Mouse (Mus musculus) embryonic facial prominence, embryonic 11.5 days (tissue): Measurements from ENCODE around the gene Cela1. TPM values are rescaled to one million over a fixed set of nuclear protein-coding genes. Genes with fewer than 3 reads are reported as not detected.

ENCODE experiments used
- ATAC-seq: fragments of 200-750 bp; cut with Nextera tagmentation; replicated peaks from 2 replicates; pipeline ENCODE4 v1.8.0; 2017; ENCODE audit warnings: low read depth; ENCODE audit not compliant: insufficient number of reproducible peaks, low FRiP score, low TSS enrichment
- DNase-seq: peaks from one replicate; pipeline ENCODE4 v3.0.0-alpha.2; 2015; ENCODE audit warnings: low spot score
- H3K27ac ChIP-seq: fragments of 300-500 bp; sonication (generic); replicated peaks from 2 replicates; pipeline ENCODE4 v1.5.1; 2014; ENCODE audit warnings: mild to moderate bottlenecking, low read depth, low read length, control low read depth
- H3K27me3 ChIP-seq: fragments of 300-500 bp; sonication (generic); 2 replicates; pipeline ENCODE4 v1.6.1; 2014; ENCODE audit warnings: mild to moderate bottlenecking, low read length, moderate library complexity, mixed read lengths; ENCODE audit not compliant: control insufficient read depth, insufficient read depth
- H3K36me3 ChIP-seq: fragments of 300-500 bp; sonication (generic); replicated peaks from 2 replicates; pipeline ENCODE4 v1.6.1; 2014; ENCODE audit warnings: low read depth, mild to moderate bottlenecking, low read length, moderate library complexity, mixed read lengths; ENCODE audit not compliant: control insufficient read depth, insufficient read depth
- H3K4me1 ChIP-seq: fragments of 300-500 bp; sonication (generic); 2 replicates; pipeline ENCODE4 v1.6.1; 2014; ENCODE audit warnings: low read length, mixed read lengths; ENCODE audit not compliant: control insufficient read depth, insufficient read depth
- H3K4me2 ChIP-seq: fragments of 300-500 bp; sonication (generic); 2 replicates; pipeline ENCODE4 v1.6.1; 2014; ENCODE audit warnings: low read depth, mild to moderate bottlenecking, control low read depth, low read length, moderate library complexity
- H3K4me3 ChIP-seq: fragments of 300-500 bp; sonication (generic); 2 replicates; pipeline ENCODE4 v1.5.1; 2014; ENCODE audit warnings: low read depth, low read length, control low read depth
- H3K9ac ChIP-seq: fragments of 300-500 bp; sonication (generic); replicated peaks from 2 replicates; pipeline ENCODE4 v1.6.1; 2014; ENCODE audit warnings: mild to moderate bottlenecking, control low read depth, low read length
- H3K9me3 ChIP-seq: fragments of 300-500 bp; sonication (generic); replicated peaks from 2 replicates; pipeline ENCODE4 v1.6.1; 2016; ENCODE audit warnings: mild to moderate bottlenecking, low read length, inconsistent platforms, mixed read lengths; ENCODE audit not compliant: control insufficient read depth
- WGBS: fragments of 180-500 bp; shearing (Covaris S2); extraction: QIAGEN DNeasy Blood & Tissue Kit; methylation state at CpG from one replicate; pipeline ENCODE4 v1.1.7; 2014; 5-methylcytosine and 5-hydroxymethylcytosine counted together
- polyA plus RNA-seq: library from polyadenylated mRNA; unstranded; fragments of >200 nt; fragmentation: Nextera tagmentation; extraction: Ambion mirVana; gene quantifications from 2 replicates; pipeline ENCODE4 v1.2.1, GENCODE M21; 2014

Cela1 gene
- polyA plus RNA-seq, 1 experiment from 2014 or later, result 1.00 TPM

DNA sequence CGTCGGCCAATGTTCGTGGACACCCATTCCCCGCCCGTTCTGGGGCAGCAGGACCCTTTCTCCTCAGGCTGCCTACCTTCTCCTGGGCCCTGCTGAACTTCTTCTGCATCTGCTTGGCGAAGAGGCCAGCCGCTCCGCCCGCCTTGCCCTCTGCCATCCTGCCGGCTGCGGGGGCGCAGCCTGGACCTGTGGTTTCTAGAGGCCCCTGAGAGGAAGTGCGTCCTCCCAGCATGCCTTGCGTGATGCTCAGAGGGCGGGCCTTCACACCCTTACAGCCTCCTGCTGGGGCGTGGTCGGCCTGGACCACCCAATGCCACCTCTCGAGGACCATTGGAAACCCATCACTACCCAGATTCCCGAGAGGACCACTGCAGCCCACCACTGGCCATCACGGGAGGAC is 18.4 kb downstream of the Cela1 start, which contains the start of gene Bin2:
Bin2 (minus strand) TSS at position 217 of the 400 bp plus-strand sequence.
- H3K9ac ChIP-seq, result no peak within 1 kb of the TSS
- H3K4me1 ChIP-seq, result no peaks in the 10 kb centered on the region; the same call in 1 of the 2 replicates
- WGBS, result 89% methylated on average over 20 of the region's 20 CpGs
- H3K36me3 ChIP-seq, result no peaks in the 10 kb centered on the region
- ATAC-seq, result no peak
- H3K9me3 ChIP-seq, result no peaks in the 10 kb centered on the region
- no peak within 1 kb of the TSS for H3K27ac ChIP-seq
- H3K4me2 ChIP-seq, result no peak within 1 kb of the TSS
- H3K4me3 ChIP-seq, result no peak within 1 kb of the TSS
- H3K27me3 ChIP-seq, result no peaks in the 10 kb centered on the region
- no peak for DNase-seq

DNA sequence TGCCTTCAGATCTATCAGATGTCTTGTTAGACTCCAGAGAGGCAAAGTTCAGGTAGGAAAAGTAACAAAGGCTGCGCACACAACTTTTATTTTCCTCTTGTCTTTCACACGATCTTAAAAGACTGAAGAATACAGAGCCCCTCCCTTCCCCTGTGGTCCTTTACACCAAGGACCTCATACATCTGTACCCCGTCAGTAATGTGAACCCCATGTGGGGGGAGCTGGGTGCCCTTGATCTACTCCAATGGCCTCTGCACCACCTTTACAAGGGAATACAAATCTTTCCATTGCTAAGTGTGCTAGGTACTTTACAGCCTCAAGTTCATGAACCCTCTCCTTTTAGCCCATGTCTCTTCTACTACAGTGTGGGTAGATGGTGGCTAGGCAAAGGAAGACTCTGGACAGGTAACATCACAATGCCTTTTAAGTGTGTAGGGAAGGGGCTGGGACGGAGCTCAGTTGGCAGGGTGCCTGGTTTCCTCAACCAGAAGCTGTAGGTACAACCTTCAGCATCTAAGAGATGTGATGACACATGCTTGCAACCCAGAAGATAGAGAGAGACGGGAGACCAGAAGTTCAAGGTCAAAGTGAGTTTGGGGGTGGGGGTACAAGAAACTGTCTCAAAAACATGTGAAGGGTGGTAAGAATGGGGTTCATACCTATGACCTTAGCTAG is 19.7 kb downstream of the Cela1 start:
- DNase-seq, result no peak
- ATAC-seq, result no peak
- 91% methylated on average over 5 of the region's 5 CpGs for WGBS
- Histone ChIP-seq H3K4me3 (no peak overlapping the region), H3K9ac (no peak overlapping the region), H3K36me3 (no peaks in the 10 kb centered on the region), H3K9me3 (no peaks in the 10 kb centered on the region), H3K4me2 (no peak overlapping the region), H3K27ac (no peak overlapping the region), H3K27me3 (no peaks in the 10 kb centered on the region), H3K4me1 (no peaks in the 10 kb centered on the region; the same call in 1 of the 2 replicates)

DNA sequence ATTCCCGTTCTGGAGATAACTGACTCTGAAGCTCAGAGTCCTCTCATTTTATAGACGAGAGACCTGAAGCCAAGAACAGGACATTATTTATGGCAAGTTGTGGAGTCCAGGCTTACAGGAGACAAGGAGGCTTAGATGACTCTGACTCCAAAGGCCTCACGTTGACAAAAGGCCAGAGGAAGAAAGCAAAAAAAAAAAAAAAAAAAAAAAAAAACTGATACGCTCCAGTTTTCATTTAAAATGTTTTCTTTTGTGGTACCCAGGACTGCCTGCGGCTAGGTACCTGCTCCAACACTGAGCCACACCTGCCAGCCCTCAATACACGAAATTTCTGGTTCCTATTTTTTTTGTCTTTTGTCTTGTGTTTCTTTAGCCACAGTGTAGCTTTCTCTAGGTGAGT is 20.3 kb downstream of the Cela1 start:
- H3K36me3 ChIP-seq, result no peaks in the 10 kb centered on the region
- no peaks in the 10 kb centered on the region; the same call in 1 of the 2 replicates for H3K4me1 ChIP-seq
- no peaks in the 10 kb centered on the region for H3K27me3 ChIP-seq
- H3K9me3 ChIP-seq, result no peaks in the 10 kb centered on the region
- ATAC-seq (no peak), DNase-seq (no peak)
- WGBS, result 66% methylated on average over 6 of the region's 6 CpGs
- H3K9ac ChIP-seq, result no peak overlapping the region
- no peak overlapping the region for H3K27ac ChIP-seq
- no peak overlapping the region for H3K4me3 ChIP-seq
- H3K4me2 ChIP-seq, result no peak overlapping the region

DNA sequence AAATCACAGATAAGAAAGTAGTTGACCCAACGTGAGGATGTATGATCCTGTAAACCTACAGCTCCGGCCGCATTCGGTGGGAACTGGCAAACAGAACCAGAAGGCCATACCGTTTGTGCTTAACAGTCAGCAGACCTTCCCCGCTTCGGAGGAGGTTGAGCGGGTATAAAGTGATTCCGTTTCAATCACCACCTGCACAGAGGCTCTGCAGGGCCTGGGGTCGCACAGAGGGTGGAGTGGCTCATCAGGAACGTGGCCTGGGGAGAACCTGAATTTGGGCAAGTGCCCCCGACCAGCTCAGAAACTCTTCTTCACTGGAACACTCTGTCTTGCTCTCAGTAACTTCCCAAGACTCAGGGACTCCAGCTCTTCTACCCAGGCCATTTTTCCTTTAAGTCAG is 20.9 kb downstream of the Cela1 start:
- DNase-seq, result no peak
- Histone ChIP-seq H3K4me3 (no peak overlapping the region), H3K4me1 (no peaks in the 10 kb centered on the region; the same call in 1 of the 2 replicates), H3K36me3 (no peaks in the 10 kb centered on the region), H3K9ac (no peak overlapping the region; the same call in 1 of the 2 replicates), H3K27ac (no peak overlapping the region), H3K4me2 (no peak overlapping the region), H3K9me3 (no peaks in the 10 kb centered on the region), H3K27me3 (no peaks in the 10 kb centered on the region)
- WGBS, result 21% methylated on average over 12 of the region's 12 CpGs
- ATAC-seq, result no peak

DNA sequence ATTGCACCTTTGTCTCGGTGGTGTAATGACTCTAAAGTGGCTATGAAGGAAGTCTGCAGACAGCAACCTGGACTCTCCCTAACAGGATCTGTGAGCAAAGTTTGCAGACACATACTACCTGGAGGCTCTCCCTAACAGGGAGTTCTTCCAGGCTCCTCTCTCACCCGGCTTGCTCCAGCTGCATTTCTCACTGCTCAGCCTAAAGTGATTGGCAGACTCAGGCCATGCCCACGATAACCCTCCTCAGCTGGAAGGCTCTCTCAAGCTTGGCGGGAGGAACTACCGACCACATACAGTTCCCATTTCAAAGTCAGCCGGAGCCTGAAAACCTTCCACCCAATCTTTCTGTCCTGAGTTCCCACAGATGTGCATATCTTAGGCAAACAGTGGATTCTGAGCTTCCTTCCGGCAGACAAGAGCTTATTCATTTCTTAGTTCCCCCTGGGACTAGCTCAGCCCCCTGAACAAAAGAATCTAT is 21.5 kb downstream of the Cela1 start:
- Histone ChIP-seq H3K4me3 (no peak overlapping the region), H3K4me1 (no peaks in the 10 kb centered on the region; the same call in 1 of the 2 replicates), H3K27ac (no peak overlapping the region), H3K9ac (no peak overlapping the region; the same call in 1 of the 2 replicates), H3K27me3 (no peaks in the 10 kb centered on the region), H3K9me3 (no peaks in the 10 kb centered on the region), H3K36me3 (no peaks in the 10 kb centered on the region), H3K4me2 (no peak overlapping the region)
- ATAC-seq (no peak), DNase-seq (peak; percentile 43)
- 9% methylated on average over 7 of the region's 7 CpGs for WGBS

DNA sequence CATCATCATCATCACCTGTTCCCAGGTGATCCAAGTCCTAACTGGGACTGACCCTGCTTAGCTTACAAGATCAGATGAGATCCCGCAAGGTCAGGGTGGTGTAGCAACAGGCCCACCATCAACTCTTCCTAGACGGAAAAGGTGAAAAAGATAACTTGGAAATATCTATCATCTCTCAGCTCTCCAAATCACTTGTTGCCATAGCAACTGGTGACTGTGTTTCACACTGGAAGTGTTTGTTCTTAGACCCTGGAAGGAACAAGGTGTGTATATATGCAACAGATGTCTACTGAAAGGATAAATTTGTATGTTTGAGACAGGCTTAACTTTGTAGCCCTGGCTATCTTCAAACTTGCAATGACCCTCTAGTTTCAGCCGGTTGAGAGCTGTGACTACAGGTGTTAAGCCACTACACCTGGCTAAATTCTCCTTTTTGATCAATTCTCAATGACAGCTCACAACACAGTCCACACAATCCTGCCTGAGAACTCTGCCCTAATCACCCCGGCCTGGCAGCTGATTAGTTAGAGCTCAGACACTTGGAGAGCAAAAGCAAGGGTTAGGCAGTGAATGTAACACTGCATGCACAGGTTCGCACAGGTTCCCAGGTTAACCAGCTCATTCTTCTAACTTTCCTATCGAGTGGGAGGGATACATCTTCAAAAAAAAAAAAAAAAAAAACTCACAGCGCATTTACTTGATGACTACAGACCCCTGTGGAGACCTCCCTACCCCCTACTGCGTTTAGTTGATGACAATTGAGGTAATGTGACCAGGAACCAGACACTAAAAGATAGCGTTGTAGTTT is 22.1 kb downstream of the Cela1 start:
- H3K9me3 ChIP-seq, result no peaks in the 10 kb centered on the region
- WGBS, result 41% methylated on average over 9 of the region's 9 CpGs
- no peak overlapping the region for H3K27ac ChIP-seq
- H3K4me2 ChIP-seq, result no peak overlapping the region
- H3K27me3 ChIP-seq, result no peaks in the 10 kb centered on the region
- no peak for DNase-seq
- H3K4me3 ChIP-seq, result no peak overlapping the region
- H3K36me3 ChIP-seq, result no peaks in the 10 kb centered on the region
- no peak for ATAC-seq
- no peak overlapping the region for H3K9ac ChIP-seq
- no peaks in the 10 kb centered on the region; the same call in 1 of the 2 replicates for H3K4me1 ChIP-seq

DNA sequence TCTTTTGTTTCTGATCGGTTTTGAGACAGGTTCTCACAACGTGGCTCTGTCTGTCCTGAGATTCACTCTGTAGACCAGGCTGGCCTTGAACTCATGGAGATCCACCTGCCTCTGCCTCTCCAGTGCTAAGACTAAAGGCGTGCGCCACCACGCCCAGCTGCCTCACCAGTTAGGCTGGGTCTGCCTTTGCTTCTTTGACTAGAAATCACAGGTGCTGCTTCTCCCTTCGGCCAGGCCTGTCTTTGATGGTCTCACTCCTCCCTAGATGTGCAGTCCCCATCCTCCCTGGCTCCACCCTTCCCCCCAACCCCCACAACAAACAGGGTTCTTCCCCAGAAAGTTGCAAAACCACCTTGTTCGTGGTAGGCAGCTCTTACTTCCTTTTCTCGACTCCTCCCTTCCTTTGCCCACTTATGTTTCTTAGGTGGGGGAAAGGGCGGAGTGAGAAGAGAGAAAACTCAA is 22.9 kb downstream of the Cela1 start:
- no peaks in the 10 kb centered on the region for H3K9me3 ChIP-seq
- no peak overlapping the region for H3K4me2 ChIP-seq
- ATAC-seq, result no peak
- H3K27ac ChIP-seq, result no peak overlapping the region
- WGBS, result 82% methylated on average over 9 of the region's 9 CpGs
- no peak overlapping the region for H3K9ac ChIP-seq
- no peaks in the 10 kb centered on the region; the same call in 1 of the 2 replicates for H3K4me1 ChIP-seq
- H3K4me3 ChIP-seq, result no peak overlapping the region
- DNase-seq, result no peak
- no peaks in the 10 kb centered on the region for H3K27me3 ChIP-seq
- no peaks in the 10 kb centered on the region for H3K36me3 ChIP-seq

DNA sequence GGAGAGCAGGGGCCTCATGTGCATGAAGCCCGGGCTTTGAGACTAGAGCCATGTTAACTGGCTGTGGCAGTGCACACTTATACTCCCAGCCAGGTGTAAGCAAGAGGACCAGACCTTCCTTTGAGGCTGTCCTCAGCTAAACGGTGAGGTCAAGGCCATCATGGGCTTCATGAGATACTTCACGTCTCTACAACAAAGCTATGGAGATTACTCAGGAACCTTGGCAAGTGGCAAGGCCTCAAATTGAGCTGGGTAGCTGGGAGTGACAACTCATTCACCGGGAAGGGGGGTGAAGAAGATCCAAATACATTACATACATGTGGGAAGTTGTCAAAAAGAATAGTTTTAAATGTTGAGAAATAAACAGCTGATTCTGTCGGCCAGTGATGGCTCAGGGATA is 26.9 kb downstream of the Cela1 start:
- H3K4me2 ChIP-seq, result no peak overlapping the region
- ATAC-seq, result no peak
- H3K27ac ChIP-seq, result no peak overlapping the region
- no peak overlapping the region for H3K9ac ChIP-seq
- H3K4me1 ChIP-seq, result no peaks in the 10 kb centered on the region; the same call in 1 of the 2 replicates
- no peaks in the 10 kb centered on the region for H3K27me3 ChIP-seq
- 86% methylated on average over 5 of the region's 5 CpGs for WGBS
- H3K36me3 ChIP-seq, result no peaks in the 10 kb centered on the region
- H3K4me3 ChIP-seq, result no peak overlapping the region
- DNase-seq, result no peak
- no peaks in the 10 kb centered on the region for H3K9me3 ChIP-seq
